Mouse (Mus musculus): ENCODE results near the gene Slc23a4. TPM values are rescaled to one million over a fixed set of nuclear protein-coding genes. Genes with fewer than 3 reads are reported as not detected.
A peak's percentile ranks its signal among the peaks of the same experiment; 100 is the strongest.

Slc23a4 gene
- polyA plus RNA-seq (2014; fragmentation: Nextera tagmentation; extraction: Ambion mirVana): 0.28 and 0.34 TPM in 2 replicates

DNA sequence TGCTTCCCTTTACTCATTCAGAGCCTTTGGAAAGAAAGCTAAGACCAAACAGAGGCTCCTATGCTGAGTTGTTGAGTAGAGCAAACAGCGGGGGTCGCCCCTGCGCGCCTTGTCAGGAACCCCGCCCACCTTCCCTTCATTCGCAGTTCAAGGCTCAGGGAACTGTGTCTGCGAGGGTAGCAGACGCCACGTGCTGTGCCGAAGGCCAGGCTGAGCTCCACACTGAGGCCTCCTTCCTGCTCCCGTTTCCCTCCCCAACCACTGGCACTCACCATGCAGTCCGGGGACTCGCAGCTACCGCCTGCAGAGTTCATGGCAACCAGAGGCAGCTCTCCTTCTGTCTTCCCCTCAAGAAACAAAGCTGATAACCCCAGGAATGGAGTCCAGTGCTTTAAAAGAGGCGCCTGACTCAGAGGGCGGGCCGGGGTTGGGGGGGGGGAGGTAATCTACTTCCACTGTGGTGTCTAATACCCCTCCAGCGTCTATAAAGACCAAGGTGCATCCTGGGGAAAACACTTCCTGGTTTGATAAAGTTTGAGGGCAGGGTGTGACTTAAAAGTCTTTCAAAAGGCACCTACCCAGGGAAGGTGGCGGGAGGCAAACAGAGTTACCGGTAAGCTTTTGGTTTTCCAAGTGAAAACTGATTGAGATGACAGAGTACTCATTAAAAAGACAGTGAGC lies at the start of gene Slc23a4:
Gene Slc23a4 (minus strand): TSS at position 324 of the 681 bp plus-strand sequence.
- H3K27me3 ChIP-seq (ENCODE audit: control insufficient read depth, insufficient read depth, low read length): no peaks in the 10 kb centered on the region
- peak within 1 kb of the TSS; percentile 51 for H3K4me2 ChIP-seq (ENCODE audit: low read length)
- no peaks in the 10 kb centered on the region for H3K36me3 ChIP-seq (ENCODE audit: control insufficient read depth, insufficient read depth, low read length)
- no peak within 1 kb of the TSS for H3K27ac ChIP-seq (replicated peaks in 1 of 2; ENCODE audit: control insufficient read depth in 1 of 2, insufficient read depth in 1 of 2, low read depth in 2 of 2, low read length in 2 of 2)
- H3K9me3 ChIP-seq (ENCODE audit: control insufficient read depth, low read length): no peaks in the 10 kb centered on the region
- WGBS: 10% methylated on average over 20 of the region's 20 CpGs
- peak within 1 kb of the TSS in 1 of 2 experiments; percentile 11; a peak in 2 of 4 replicates for H3K4me3 ChIP-seq (ENCODE audit: control insufficient read depth in 1 of 2, insufficient read depth in 1 of 2, low read depth in 1 of 2, low read length in 2 of 2)
- H3K9ac ChIP-seq (ENCODE audit: low read length): peak within 1 kb of the TSS; percentile 30; the same call in 1 of the 2 replicates
- no peak for ATAC-seq (ENCODE audit: insufficient number of reproducible peaks, insufficient read depth, low FRiP score, low read depth)
- H3K4me1 ChIP-seq (ENCODE audit: control insufficient read depth in 2 of 2, insufficient read depth in 2 of 2, low read length in 2 of 2): peaks cover 10 to 15% of the 10 kb centered on the region in 2 experiments

DNA sequence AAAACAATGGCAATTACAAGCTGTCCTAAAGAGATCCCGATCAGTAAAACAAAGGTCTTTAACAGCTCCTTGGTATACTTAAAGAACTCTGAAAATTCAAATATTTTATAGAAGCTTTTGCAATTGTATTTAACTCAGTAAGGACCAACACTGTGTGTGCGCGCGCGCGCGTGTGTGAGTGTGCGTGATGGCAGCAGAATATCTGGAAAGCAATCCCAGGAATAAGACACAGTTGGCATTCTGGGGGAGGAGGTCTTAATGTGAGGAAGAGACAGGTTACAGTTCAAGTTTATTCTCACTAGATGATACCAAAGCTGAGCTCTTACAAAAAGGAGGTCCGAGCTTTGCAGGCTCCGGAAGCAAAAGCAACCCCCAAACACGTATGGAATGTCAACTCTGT lies 45.1 kb upstream of the Slc23a4 start:
- WGBS: 89% methylated on average over 11 of the region's 11 CpGs
- no peaks in the 10 kb centered on the region for H3K9me3 ChIP-seq (ENCODE audit: control insufficient read depth, low read length)
- no peak overlapping the region for H3K4me2 ChIP-seq (ENCODE audit: low read length)
- no peak overlapping the region for H3K9ac ChIP-seq (ENCODE audit: low read length)
- no peak for ATAC-seq (ENCODE audit: insufficient number of reproducible peaks, insufficient read depth, low FRiP score, low read depth)
- H3K27ac ChIP-seq (replicated peaks in 1 of 2; ENCODE audit: control insufficient read depth in 1 of 2, insufficient read depth in 1 of 2, low read depth in 2 of 2, low read length in 2 of 2): no peak overlapping the region
- H3K36me3 ChIP-seq (ENCODE audit: control insufficient read depth, insufficient read depth, low read length): peaks cover 17% of the 10 kb centered on the region
- H3K4me1 ChIP-seq (ENCODE audit: control insufficient read depth in 2 of 2, insufficient read depth in 2 of 2, low read length in 2 of 2): peaks cover 0 to 5% of the 10 kb centered on the region in 2 experiments; a peak in 1 of 4 replicates
- H3K4me3 ChIP-seq (ENCODE audit: control insufficient read depth in 1 of 2, insufficient read depth in 1 of 2, low read depth in 1 of 2, low read length in 2 of 2): no peak overlapping the region
- no peaks in the 10 kb centered on the region for H3K27me3 ChIP-seq (ENCODE audit: control insufficient read depth, insufficient read depth, low read length)

DNA sequence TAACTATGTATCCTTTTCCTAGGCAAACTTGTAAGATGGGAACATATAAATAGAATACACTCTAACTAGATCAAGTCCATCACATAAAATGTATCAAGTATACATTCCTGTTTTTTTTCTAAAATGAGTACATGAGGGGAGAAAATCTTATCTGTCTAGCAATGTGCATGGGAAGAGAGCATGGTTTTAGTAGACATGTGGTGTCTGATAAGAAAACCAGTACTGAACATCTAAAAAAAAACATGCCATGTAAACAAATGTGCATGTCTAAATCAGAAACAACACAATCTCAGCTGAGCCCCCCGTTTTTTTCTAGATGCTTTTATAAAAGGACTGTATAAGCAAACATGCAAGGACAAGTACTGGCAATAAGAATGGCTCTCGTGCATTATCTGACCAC lies 44.5 kb upstream of the Slc23a4 start:
- no peak overlapping the region for H3K4me3 ChIP-seq (ENCODE audit: control insufficient read depth in 1 of 2, insufficient read depth in 1 of 2, low read depth in 1 of 2, low read length in 2 of 2)
- H3K36me3 ChIP-seq (ENCODE audit: control insufficient read depth, insufficient read depth, low read length): peaks cover 17% of the 10 kb centered on the region
- no peak for ATAC-seq (ENCODE audit: insufficient number of reproducible peaks, insufficient read depth, low FRiP score, low read depth)
- H3K4me1 ChIP-seq (ENCODE audit: control insufficient read depth in 2 of 2, insufficient read depth in 2 of 2, low read length in 2 of 2): peaks cover 0 to 5% of the 10 kb centered on the region in 2 experiments; a peak in 1 of 4 replicates
- no peaks in the 10 kb centered on the region for H3K9me3 ChIP-seq (ENCODE audit: control insufficient read depth, low read length)
- H3K27me3 ChIP-seq (ENCODE audit: control insufficient read depth, insufficient read depth, low read length): no peaks in the 10 kb centered on the region
- no peak overlapping the region for H3K27ac ChIP-seq (replicated peaks in 1 of 2; ENCODE audit: control insufficient read depth in 1 of 2, insufficient read depth in 1 of 2, low read depth in 2 of 2, low read length in 2 of 2)
- no peak overlapping the region for H3K9ac ChIP-seq (ENCODE audit: low read length)
- no peak overlapping the region for H3K4me2 ChIP-seq (ENCODE audit: low read length)
- 56% methylated on average over 2 of the region's 2 CpGs for WGBS

DNA sequence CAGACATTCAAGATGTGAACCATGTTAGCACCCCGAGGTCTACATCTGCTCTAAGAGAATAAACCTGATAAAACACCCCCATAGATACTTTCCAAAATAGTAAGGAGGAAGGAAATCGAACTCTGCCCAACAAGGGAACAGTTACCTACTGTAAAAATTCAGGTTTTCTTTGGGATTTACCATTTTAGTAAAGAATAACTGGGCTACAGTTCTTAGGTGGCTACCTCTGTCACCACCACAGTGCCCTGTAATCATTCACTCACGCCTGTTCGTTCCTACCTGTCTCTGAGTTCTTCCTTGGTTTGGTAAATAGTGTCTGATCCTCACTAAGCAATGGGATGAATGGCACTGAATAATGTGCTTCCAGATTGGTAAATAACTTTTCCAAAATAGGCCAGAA lies 42.6 kb upstream of the Slc23a4 start:
- ATAC-seq (ENCODE audit: insufficient number of reproducible peaks, insufficient read depth, low FRiP score, low read depth): no peak
- Histone ChIP-seq H3K27ac (replicated peaks in 1 of 2; ENCODE audit: control insufficient read depth in 1 of 2, insufficient read depth in 1 of 2, low read depth in 2 of 2, low read length in 2 of 2) (no peak overlapping the region), H3K36me3 (ENCODE audit: control insufficient read depth, insufficient read depth, low read length) (0 out of 2 replicates have a peak, but pooled peaks cover 6% of the 10 kb centered on the region)

DNA sequence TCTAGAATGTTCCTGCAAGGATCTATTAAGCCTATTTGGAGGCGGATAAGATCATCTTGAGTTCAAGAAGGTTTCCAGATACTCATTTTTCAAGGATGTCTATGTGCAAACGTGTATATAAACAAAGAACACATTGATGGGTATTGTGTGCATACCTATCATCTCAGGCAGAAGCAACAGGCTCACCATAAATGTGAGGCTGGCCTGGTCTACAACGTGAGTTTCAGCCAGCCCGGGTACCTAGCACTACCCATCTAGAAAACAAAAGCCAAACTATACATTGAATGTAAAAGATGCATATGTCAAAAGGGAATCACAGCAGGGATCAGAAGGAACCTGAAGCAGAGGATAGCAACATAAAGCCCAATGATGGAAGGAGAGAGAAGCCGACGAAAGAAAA lies 42.0 kb upstream of the Slc23a4 start:
- Histone ChIP-seq H3K27ac (replicated peaks in 1 of 2; ENCODE audit: control insufficient read depth in 1 of 2, insufficient read depth in 1 of 2, low read depth in 2 of 2, low read length in 2 of 2) (no peak overlapping the region), H3K9me3 (ENCODE audit: control insufficient read depth, low read length) (no peaks in the 10 kb centered on the region), H3K4me1 (ENCODE audit: control insufficient read depth in 2 of 2, insufficient read depth in 2 of 2, low read length in 2 of 2) (peaks cover 0 to 4% of the 10 kb centered on the region in 2 experiments; a peak in 1 of 4 replicates), H3K9ac (ENCODE audit: low read length) (no peak overlapping the region), H3K4me3 (ENCODE audit: control insufficient read depth in 1 of 2, insufficient read depth in 1 of 2, low read depth in 1 of 2, low read length in 2 of 2) (no peak overlapping the region), H3K4me2 (ENCODE audit: low read length) (no peak overlapping the region), H3K36me3 (ENCODE audit: control insufficient read depth, insufficient read depth, low read length) (0 out of 2 replicates have a peak, but pooled peaks cover 6% of the 10 kb centered on the region), H3K27me3 (ENCODE audit: control insufficient read depth, insufficient read depth, low read length) (no peaks in the 10 kb centered on the region)
- WGBS: 88% methylated on average over 6 of the region's 6 CpGs
- no peak for ATAC-seq (ENCODE audit: insufficient number of reproducible peaks, insufficient read depth, low FRiP score, low read depth)

More for the DNA sequence above, 42.6 kb upstream of the Slc23a4 start:
- no peak overlapping the region for H3K4me2 ChIP-seq (ENCODE audit: low read length)
- H3K9me3 ChIP-seq (ENCODE audit: control insufficient read depth, low read length): no peaks in the 10 kb centered on the region
- no peaks in the 10 kb centered on the region for H3K27me3 ChIP-seq (ENCODE audit: control insufficient read depth, insufficient read depth, low read length)
- no peak overlapping the region for H3K4me3 ChIP-seq (ENCODE audit: control insufficient read depth in 1 of 2, insufficient read depth in 1 of 2, low read depth in 1 of 2, low read length in 2 of 2)
- H3K9ac ChIP-seq (ENCODE audit: low read length): no peak overlapping the region
- WGBS: 92% methylated on average over 4 of the region's 4 CpGs
- H3K4me1 ChIP-seq (ENCODE audit: control insufficient read depth in 2 of 2, insufficient read depth in 2 of 2, low read length in 2 of 2): peaks cover 0 to 4% of the 10 kb centered on the region in 2 experiments; a peak in 1 of 4 replicates

DNA sequence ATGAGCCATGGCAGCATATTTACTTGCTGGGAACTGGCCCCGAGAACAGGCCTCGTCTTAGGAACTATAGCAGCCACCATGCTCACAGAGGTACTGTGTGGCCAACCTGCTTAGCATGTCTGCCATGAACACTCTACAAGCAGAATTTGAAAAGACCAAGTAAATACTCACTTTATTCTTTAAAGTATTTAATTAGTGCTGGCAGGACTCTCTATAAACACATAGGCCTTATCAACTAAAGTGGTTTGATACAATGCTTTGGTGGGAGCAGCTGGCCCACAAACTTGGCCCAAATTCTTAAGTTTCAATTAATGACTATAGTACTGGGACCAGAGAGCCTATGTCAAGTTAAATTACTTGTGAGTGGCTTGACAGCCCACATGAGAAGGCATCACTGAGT lies 39.8 kb upstream of the Slc23a4 start:
- Histone ChIP-seq H3K4me2 (ENCODE audit: low read length) (no peak overlapping the region), H3K27me3 (ENCODE audit: control insufficient read depth, insufficient read depth, low read length) (no peaks in the 10 kb centered on the region), H3K27ac (replicated peaks in 1 of 2; ENCODE audit: control insufficient read depth in 1 of 2, insufficient read depth in 1 of 2, low read depth in 2 of 2, low read length in 2 of 2) (no peak overlapping the region), H3K9ac (ENCODE audit: low read length) (no peak overlapping the region), H3K36me3 (ENCODE audit: control insufficient read depth, insufficient read depth, low read length) (peaks cover 2% of the 10 kb centered on the region), H3K4me3 (ENCODE audit: control insufficient read depth in 1 of 2, insufficient read depth in 1 of 2, low read depth in 1 of 2, low read length in 2 of 2) (no peak overlapping the region), H3K4me1 (ENCODE audit: control insufficient read depth in 2 of 2, insufficient read depth in 2 of 2, low read length in 2 of 2) (peaks cover 0 to 4% of the 10 kb centered on the region in 2 experiments; a peak in 1 of 4 replicates), H3K9me3 (ENCODE audit: control insufficient read depth, low read length) (no peaks in the 10 kb centered on the region)
- no peak for ATAC-seq (ENCODE audit: insufficient number of reproducible peaks, insufficient read depth, low FRiP score, low read depth)
- 92% methylated on average over 2 of the region's 2 CpGs for WGBS

GRCm38 (mm10) chr6:35027257-35027656 lies 39.1 kb upstream of the Slc23a4 start:
- no peak overlapping the region for H3K27ac ChIP-seq (replicated peaks in 1 of 2; ENCODE audit: control insufficient read depth in 1 of 2, insufficient read depth in 1 of 2, low read depth in 2 of 2, low read length in 2 of 2)
- H3K27me3 ChIP-seq (ENCODE audit: control insufficient read depth, insufficient read depth, low read length): no peaks in the 10 kb centered on the region
- no peak for ATAC-seq (ENCODE audit: insufficient number of reproducible peaks, insufficient read depth, low FRiP score, low read depth)
- no peak overlapping the region for H3K9ac ChIP-seq (ENCODE audit: low read length)
- WGBS: 69% methylated on average over 6 of the region's 6 CpGs
- no peak overlapping the region for H3K4me3 ChIP-seq (ENCODE audit: control insufficient read depth in 1 of 2, insufficient read depth in 1 of 2, low read depth in 1 of 2, low read length in 2 of 2)
- peaks cover 0 to 4% of the 10 kb centered on the region in 2 experiments; a peak in 1 of 4 replicates for H3K4me1 ChIP-seq (ENCODE audit: control insufficient read depth in 2 of 2, insufficient read depth in 2 of 2, low read length in 2 of 2)
- no peaks in the 10 kb centered on the region for H3K9me3 ChIP-seq (ENCODE audit: control insufficient read depth, low read length)
- H3K4me2 ChIP-seq (ENCODE audit: low read length): no peak overlapping the region
- peaks cover 6% of the 10 kb centered on the region for H3K36me3 ChIP-seq (ENCODE audit: control insufficient read depth, insufficient read depth, low read length)
